Mouse (Mus musculus): ENCODE results near the gene Gm10681.
A peak's percentile ranks its signal among the peaks of the same experiment; 100 is the strongest.
"Not testable (repeated sequence)": the region's sequence is repeated elsewhere in the genome, so short reads cannot be mapped to it uniquely, and the experiment has no call there.

Gene Gm10681

DNA sequence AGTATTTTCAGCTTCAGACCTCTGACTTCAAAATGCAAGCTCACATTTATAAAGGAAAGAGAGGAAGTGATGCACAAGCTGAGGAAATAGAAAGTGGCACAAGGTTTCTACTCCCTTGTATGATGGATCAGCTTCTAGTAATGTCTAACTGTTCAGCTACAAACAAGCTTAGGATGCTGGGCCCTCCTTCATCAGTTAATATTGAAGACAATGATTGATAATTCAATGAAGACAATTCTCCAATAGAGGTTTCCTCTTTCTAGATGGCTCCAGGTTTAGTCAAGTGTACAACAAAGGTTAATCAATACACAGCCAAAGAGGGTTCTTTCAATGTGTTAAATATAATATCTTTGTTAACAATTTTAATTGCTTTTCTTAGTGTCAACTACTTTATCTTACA is at the start of gene Gm10681:
TSS of gene Gm10681 (minus strand) at position 101 of the 400 bp plus-strand sequence.
- no peak for DNase-seq (ENCODE audit: low spot score)

GRCm38 (mm10) chr3:98635145-98635544 is 46.5 kb upstream of the Gm10681 start:
- no peak for DNase-seq (ENCODE audit: low spot score)

GRCm38 (mm10) chr3:98630152-98630551 is 41.5 kb upstream of the Gm10681 start, which contains the start of gene Hsd3b5:
Gene Hsd3b5, minus strand, starts transcription at chr3:98630252.
- DNase-seq (ENCODE audit: low spot score), result no peak

- DNase-seq (ENCODE audit: low spot score), result no peak
These were observed 41.0 kb upstream of the Gm10681 start for GRCm38 (mm10) chr3:98629633-98630032.

GRCm38 (mm10) chr3:98616786-98617185 is 28.2 kb upstream of the Gm10681 start:
- not testable (repeated sequence) for DNase-seq (ENCODE audit: low spot score)

DNA sequence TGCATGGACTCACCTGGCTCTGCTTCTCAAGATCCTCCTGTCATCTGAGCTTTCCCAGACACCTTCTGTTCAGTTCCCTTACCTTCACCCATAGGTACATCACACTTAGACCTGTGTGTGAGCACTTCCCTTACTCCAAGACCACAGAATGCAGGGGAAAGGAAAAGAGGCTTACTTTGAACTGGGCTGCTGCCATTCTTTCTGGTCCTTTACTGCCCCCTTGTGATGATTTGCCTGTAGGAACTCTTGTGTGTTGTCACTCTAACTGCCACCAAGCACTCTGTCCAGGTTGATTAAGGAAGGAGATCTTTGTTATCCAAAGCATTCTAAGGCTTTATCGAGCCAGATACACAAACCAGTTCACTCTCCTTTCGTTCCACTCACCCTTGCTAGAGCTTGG is 27.6 kb upstream of the Gm10681 start:
- not testable (repeated sequence) for DNase-seq (ENCODE audit: low spot score)

DNA sequence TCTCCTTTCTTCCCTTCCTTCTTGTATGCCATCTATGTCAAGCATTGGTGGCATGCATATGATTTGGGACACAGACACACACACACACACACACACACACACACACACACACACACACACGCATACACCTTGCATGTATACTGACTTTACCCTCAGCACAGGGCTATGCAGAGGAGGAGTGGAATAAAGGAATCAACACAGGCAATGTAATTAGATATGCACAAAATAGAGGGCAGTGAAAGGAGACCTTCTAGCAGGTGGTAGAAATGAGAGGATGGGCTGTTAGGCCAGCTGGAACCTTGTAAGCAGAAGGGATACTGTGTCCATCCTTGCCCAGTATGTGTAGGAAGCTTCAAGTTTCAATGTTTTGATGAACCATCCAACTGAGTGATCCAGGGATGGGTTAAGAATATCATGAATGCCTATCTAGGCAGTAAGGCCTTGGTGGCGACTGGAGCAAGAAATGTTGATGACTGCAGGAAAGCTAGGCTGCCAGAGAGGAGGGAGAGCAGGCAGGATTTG is 25.9 kb upstream of the Gm10681 start:
- DNase-seq (ENCODE audit: low spot score), result not testable (repeated sequence)

- no peak for DNase-seq (ENCODE audit: low spot score)
These were observed 25.4 kb upstream of the Gm10681 start for GRCm38 (mm10) chr3:98613963-98614362.

GRCm38 (mm10) chr3:98613540-98613939 is 24.9 kb upstream of the Gm10681 start:
- not testable (repeated sequence) for DNase-seq (ENCODE audit: low spot score)

DNA sequence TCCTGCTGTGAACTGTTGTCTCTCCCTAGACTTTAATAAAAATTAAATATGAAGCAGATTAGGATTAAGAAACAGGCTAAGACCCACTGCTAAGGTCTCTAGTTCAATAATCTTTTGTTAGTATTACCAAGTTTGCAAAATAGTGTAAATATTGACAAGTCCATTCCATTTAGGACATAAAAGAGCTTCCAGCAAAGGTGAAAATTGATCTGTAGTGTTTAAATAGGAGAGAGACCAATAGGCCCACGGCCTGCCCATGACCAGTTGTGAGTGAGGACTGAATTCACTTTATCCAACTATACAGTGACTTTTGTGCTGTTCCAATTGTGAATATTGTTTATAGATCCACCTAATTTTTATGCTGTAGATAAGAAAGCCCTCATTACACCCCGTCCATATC is 886 bp downstream of the Gm10681 start:
- no peak for DNase-seq (ENCODE audit: low spot score)

DNA sequence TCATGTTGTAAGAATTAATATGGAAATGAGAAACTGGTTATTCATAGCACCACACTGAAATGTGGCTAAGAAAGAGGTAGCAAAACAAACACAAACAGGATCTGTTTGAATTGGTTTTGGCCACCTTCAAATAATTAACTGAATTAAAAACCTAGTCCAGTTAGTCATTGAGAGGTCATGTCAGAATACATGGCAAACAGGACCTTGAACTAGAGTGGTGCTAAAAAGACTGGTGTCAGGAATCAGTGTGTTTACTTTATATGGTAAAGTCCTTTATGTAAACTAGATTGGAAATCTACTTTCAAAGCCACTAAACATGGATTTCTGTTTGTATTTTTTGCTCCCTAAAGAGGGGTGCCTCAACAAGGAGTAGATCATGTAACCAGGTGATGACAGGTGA is 6.0 kb downstream of the Gm10681 start:
- not testable (repeated sequence) for DNase-seq (ENCODE audit: low spot score)

DNA sequence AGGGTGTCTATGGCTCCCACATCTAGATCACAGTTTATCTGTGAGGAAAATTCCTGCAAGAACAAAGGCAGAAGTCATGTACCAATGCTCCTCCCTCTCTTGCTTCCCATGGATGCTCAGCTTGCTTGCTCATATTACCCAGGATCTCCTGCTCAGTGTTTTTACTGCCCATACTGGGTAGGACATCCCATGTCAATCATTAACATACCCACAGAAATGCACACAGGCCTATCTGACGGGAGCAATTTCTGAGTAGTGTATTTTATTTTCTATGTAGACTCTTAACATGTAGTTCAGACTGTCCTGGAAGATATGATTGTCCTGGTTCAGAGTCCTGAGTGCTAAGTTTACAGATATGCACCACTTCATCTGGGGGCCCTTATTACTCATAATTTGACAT is 6.4 kb downstream of the Gm10681 start:
- not testable (repeated sequence) for DNase-seq (ENCODE audit: low spot score)

DNA sequence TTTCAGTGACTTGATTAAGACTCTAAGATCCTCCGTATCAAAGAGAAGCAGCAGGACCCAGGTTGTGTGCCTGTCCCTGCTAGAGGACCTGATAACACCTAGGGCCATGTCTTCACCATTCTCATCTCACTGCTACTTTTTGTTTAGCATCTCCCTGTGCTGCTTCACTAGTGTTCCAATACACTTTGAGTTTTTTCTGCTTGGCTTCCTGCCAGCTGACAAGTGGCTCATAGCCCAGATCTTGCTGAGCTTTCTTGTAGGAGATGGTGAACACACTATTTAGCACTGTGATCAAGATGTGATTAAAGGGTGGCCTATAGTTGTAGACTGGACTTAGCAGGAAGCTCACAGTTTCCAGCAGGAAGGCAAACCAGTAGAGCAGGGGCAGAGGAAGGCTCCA is 7.6 kb downstream of the Gm10681 start:
- DNase-seq (ENCODE audit: low spot score), result peak; percentile 26

GRCm38 (mm10) chr3:98567717-98568116 is 20.9 kb downstream of the Gm10681 start:
- DNase-seq (ENCODE audit: low spot score), result not testable (repeated sequence)

GRCm38 (mm10) chr3:98564894-98565293 is 23.7 kb downstream of the Gm10681 start:
- DNase-seq (ENCODE audit: low spot score), result not testable (repeated sequence)

DNA sequence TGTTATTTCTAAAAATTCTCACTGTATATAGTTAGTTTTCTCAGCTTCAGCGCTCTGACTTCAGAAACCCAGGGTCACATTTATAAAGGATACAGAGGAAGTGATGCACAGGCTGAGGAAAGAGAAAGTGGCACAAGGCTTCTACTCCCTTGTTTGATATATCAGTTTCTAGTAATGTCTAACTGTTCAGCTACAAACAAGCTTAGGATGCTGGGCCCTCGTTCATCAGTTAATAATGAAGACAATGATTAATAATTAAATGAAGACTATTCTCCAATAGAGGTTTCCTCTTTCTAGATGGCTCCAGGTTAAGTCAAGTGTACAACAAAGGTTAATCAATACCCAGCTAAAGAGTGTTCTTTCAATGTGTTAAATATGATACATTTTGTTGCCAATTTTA is 24.8 kb downstream of the Gm10681 start:
- DNase-seq (ENCODE audit: low spot score), result not testable (repeated sequence)

DNA sequence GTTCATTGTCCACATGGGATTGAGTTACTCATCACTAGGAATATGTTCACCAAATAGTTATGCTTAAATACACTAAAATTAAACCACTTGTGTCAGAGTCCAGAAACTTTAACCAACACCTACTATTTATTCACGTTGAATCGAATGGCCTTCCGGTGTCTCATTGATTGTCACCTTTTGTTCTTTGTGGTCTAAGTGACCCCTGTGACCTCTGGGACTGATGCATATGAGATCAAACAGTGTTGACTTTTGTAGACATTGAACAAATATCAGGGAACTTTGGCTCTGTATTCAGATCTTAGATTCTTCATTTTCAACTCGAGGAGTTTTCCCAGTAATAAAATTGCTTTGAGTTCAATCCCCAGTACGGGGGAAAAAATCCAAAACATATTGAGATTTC is 27.9 kb downstream of the Gm10681 start:
- DNase-seq (ENCODE audit: low spot score), result not testable (repeated sequence)

DNA sequence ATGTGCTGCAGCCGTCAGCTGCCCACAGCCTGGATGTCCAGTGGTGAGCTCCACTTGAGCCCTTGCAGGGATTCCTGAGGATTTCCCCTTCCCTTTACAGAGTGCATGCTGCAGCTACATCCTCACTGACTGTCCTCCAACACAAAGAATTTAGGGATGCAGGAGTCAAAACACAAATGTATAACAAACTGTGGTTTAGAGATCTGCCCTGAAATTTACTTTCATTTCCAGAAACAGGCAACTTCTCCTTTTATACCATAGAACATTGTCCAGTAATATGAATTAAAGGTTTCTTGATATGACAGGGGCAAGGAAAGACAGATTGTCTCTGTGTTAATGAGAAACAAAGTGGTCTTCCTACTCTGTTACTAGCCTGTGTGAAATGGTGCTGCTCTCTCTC is 37.8 kb downstream of the Gm10681 start:
- DNase-seq (ENCODE audit: low spot score), result not testable (repeated sequence)

- not testable (repeated sequence) for DNase-seq (ENCODE audit: low spot score)
These were observed 38.4 kb downstream of the Gm10681 start for GRCm38 (mm10) chr3:98550215-98550614.

- DNase-seq (ENCODE audit: low spot score), result not testable (repeated sequence)
These were observed 40.1 kb downstream of the Gm10681 start for GRCm38 (mm10) chr3:98548495-98548894.

DNA sequence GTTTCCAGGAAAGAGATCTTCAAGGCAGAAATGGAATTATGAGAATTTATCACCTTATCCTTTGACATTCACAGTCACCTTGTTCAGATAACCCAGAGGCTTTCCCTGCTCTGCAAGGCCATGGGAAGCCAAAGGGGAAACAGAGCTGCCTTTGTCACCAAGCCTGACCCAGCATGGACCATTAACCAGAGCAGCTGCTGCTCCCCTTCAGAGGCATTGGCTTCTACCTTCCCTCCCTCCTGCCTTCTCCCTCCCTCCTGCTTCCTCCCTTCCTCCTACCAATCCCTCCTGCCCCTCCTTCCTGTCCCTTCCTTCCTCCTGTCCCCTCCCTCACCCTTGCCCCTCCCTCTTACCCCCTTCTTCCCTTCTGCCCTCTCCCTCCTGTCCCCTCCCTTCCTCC is 41.0 kb downstream of the Gm10681 start:
- not testable (repeated sequence) for DNase-seq (ENCODE audit: low spot score)

- DNase-seq (ENCODE audit: low spot score), result not testable (repeated sequence)
These were observed 63.6 kb downstream of the Gm10681 start for GRCm38 (mm10) chr3:98524978-98525377.

DNA sequence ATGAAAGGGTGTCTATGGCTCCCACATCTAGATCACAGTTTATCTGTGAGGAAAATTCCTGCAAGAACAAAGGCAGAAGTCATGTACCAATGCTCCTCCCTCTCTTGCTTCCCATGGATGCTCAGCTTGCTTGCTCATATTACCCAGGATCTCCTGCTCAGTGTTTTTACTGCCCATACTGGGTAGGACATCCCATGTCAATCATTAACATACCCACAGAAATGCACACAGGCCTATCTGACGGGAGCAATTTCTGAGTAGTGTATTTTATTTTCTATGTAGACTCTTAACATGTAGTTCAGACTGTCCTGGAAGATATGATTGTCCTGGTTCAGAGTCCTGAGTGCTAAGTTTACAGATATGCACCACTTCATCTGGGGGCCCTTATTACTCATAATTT is 64.1 kb downstream of the Gm10681 start:
- DNase-seq (ENCODE audit: low spot score), result not testable (repeated sequence)

GRCm38 (mm10) chr3:98522779-98523178 is 65.8 kb downstream of the Gm10681 start:
- DNase-seq (ENCODE audit: low spot score), result not testable (repeated sequence)
